Mouse (Mus musculus) urinary bladder, postnatal 14 days (tissue): ENCODE data around the gene Hist1h2bc.
"Not testable (repeated sequence)": the region's sequence is repeated elsewhere in the genome, so short reads cannot be mapped to it uniquely, and the experiment has no call there.

Source experiments
- DNase-seq: peaks from one replicate; pipeline ENCODE4 v3.0.0; 2021; ENCODE audit warnings: low spot score

The Hist1h2bc gene

GRCm38 (mm10) chr13:23683755-23684281 is at the start of gene Hist1h2bc, which contains the start of gene Hist1h2ac:
Gene Hist1h2bc, plus strand, starts transcription at chr13:23684199.
Gene Hist1h2ac, minus strand, starts transcription at chr13:23683948.
- peak; percentile 76 for DNase-seq

- DNase-seq = no peak
Observed at GRCm38 (mm10) chr13:23659636-23660366, 24.2 kb upstream of the Hist1h2bc start.

- no peak for DNase-seq
Observed at GRCm38 (mm10) chr13:23662536-23662935, 21.5 kb upstream of the Hist1h2bc start.

GRCm38 (mm10) chr13:23681990-23682582 is 1.9 kb upstream of the Hist1h2bc start:
- DNase-seq = no peak

- no peak for DNase-seq
Observed at GRCm38 (mm10) chr13:23682623-23682946, 1.4 kb upstream of the Hist1h2bc start.

GRCm38 (mm10) chr13:23682947-23683754 is 848 bp upstream of the Hist1h2bc start:
- not testable (repeated sequence) for DNase-seq

- DNase-seq = peak; percentile 51
Observed at GRCm38 (mm10) chr13:23684295-23684945, 421 bp downstream of the Hist1h2bc start.

GRCm38 (mm10) chr13:23685121-23685861 is 1.3 kb downstream of the Hist1h2bc start:
- no peak for DNase-seq

GRCm38 (mm10) chr13:23685966-23686365 is 2.0 kb downstream of the Hist1h2bc start:
- DNase-seq = no peak

- no peak for DNase-seq
Observed at GRCm38 (mm10) chr13:23687181-23687580, 3.2 kb downstream of the Hist1h2bc start.

- DNase-seq = no peak
Observed at GRCm38 (mm10) chr13:23687907-23688306, 3.9 kb downstream of the Hist1h2bc start.

GRCm38 (mm10) chr13:23688956-23689355 is 5.0 kb downstream of the Hist1h2bc start:
- DNase-seq = no peak

- no peak for DNase-seq
Observed at GRCm38 (mm10) chr13:23689459-23689858, 5.5 kb downstream of the Hist1h2bc start.

GRCm38 (mm10) chr13:23693856-23694440 is 9.9 kb downstream of the Hist1h2bc start:
- DNase-seq = no peak

GRCm38 (mm10) chr13:23694956-23695355 is 11.0 kb downstream of the Hist1h2bc start:
- DNase-seq = no peak

GRCm38 (mm10) chr13:23695514-23695913 is 11.5 kb downstream of the Hist1h2bc start, which contains the start of gene Hist1h1t:
Gene Hist1h1t, plus strand, starts transcription at chr13:23695814.
- no peak for DNase-seq

GRCm38 (mm10) chr13:23696061-23696474 is 12.1 kb downstream of the Hist1h2bc start:
- DNase-seq = no peak

GRCm38 (mm10) chr13:23697491-23698299 is 13.7 kb downstream of the Hist1h2bc start:
- peak; percentile 47 for DNase-seq

- DNase-seq = peak; percentile 99
Observed at GRCm38 (mm10) chr13:23698300-23698693, 14.3 kb downstream of the Hist1h2bc start, which contains the start of gene Hist1h4c. Gene Hist1h4c, minus strand, starts transcription at chr13:23698454.

- no peak for DNase-seq
Observed at GRCm38 (mm10) chr13:23698996-23699395, 15.0 kb downstream of the Hist1h2bc start.
